ENCODE assay signal across 19 mouse cellular contexts in genomic region chr6:144252191-144252718, GRCm38 (mm10).
DNase-seq lines count a peak whose midpoint lies in the region; ATAC-seq and TF ChIP-seq lines count a peak whose summit lies in the region.
"Had no signal": no experiment of that assay in that cellular context is flagged by ENCODE, and none has a peak within 500 bp of the region (broad histone marks: within the 10 kb centered on the region; RNA-seq: fewer than 3 reads in every experiment).

No protein-coding gene starts in this region.

- H3K4me3 ChIP-seq in forebrain, embryonic 14.5 days (ENCODE audit: low read depth, low read length) = no peak overlapping the region
- H3K4me3 ChIP-seq in midbrain, embryonic 10.5 days = peak overlapping the region; percentile 7; the same call in 1 of the 2 replicates
- H3K4me3 ChIP-seq in neural tube, embryonic 11.5 days (ENCODE audit: low read depth, low read length) = no peak overlapping the region
- H3K4me3 ChIP-seq in liver, postnatal 0 days (ENCODE audit: low read depth, low read length) = no peak overlapping the region
- H3K4me3 ChIP-seq in kidney, embryonic 16.5 days (ENCODE audit: low read length) = no peak overlapping the region
- H3K4me3 ChIP-seq: embryonic facial prominence, embryonic 12.5 days; heart, adult 2 months; lung, embryonic 15.5 days; myocyte had no signal

- no peaks in the 10 kb centered on the region for H3K27me3 ChIP-seq in forebrain, embryonic 14.5 days (replicated peaks; ENCODE audit: control insufficient read depth, insufficient read depth, low read length)
- H3K27me3 ChIP-seq in midbrain, embryonic 10.5 days (ENCODE audit: low read depth, poor library complexity, severe bottlenecking) = peaks cover 50% of the 10 kb centered on the region
- no peaks in the 10 kb centered on the region for H3K27me3 ChIP-seq in neural tube, embryonic 11.5 days (ENCODE audit: control insufficient read depth, insufficient read depth, low read length)
- H3K27me3 ChIP-seq in liver, postnatal 0 days (ENCODE audit: insufficient read depth, low read length) = no peaks in the 10 kb centered on the region
- no peaks in the 10 kb centered on the region for H3K27me3 ChIP-seq in kidney, embryonic 16.5 days (ENCODE audit: insufficient read depth, low read length)
- H3K27me3 ChIP-seq: lung, embryonic 15.5 days had no signal

- TF ChIP-seq CTCF in liver, postnatal 0 days (IDR thresholded peaks at IDR 0.05; ENCODE audit: low read depth) = no peak

- WGBS in forebrain, embryonic 14.5 days = 15% methylated on average over 7 of the region's 7 CpGs
- WGBS in midbrain, embryonic 10.5 days = 44% methylated on average over 7 of the region's 7 CpGs
- WGBS in neural tube, embryonic 11.5 days = 28% methylated on average over 7 of the region's 7 CpGs
- WGBS in liver, postnatal 0 days (ENCODE audit: insufficient replicate concordance) = 79% methylated on average over 7 of the region's 7 CpGs
- 66% methylated on average over 7 of the region's 7 CpGs for WGBS in kidney, embryonic 16.5 days

- H3K9ac ChIP-seq in forebrain, embryonic 14.5 days (ENCODE audit: low read length) = no peak overlapping the region
- H3K9ac ChIP-seq in neural tube, embryonic 11.5 days (ENCODE audit: low read length) = no peak overlapping the region
- H3K9ac ChIP-seq in liver, postnatal 0 days (replicated peaks) = no peak overlapping the region
- no peak overlapping the region for H3K9ac ChIP-seq in kidney, embryonic 16.5 days (replicated peaks; ENCODE audit: low read length)
- H3K9ac ChIP-seq: embryonic facial prominence, embryonic 12.5 days; lung, embryonic 15.5 days had no signal

- DNase-seq in embryo, embryonic 10 days (ENCODE audit: low spot score) = peak; percentile 45
- DNase-seq in embryo, embryonic 11 days = no peak
- DNase-seq in forebrain, embryonic 14.5 days (ENCODE audit: low spot score) = peak; percentile 73
- DNase-seq in midbrain, embryonic 10.5 days (ENCODE audit: low spot score) = peak; percentile 35
- peak; percentile 32 for DNase-seq in neural tube, embryonic 11.5 days (ENCODE audit: low spot score)
- DNase-seq in liver, postnatal 0 days = no peak
- DNase-seq in kidney, adult 18-20 months = no peak
- DNase-seq: adrenal gland, postnatal 25 days; cerebellum, adult 9-11 months; gastrocnemius, postnatal 10 days; heart, adult 2 months; kidney, postnatal 10 days; thymus, adult 2 months had no signal

- no peaks in the 10 kb centered on the region for H3K9me3 ChIP-seq in forebrain, embryonic 14.5 days (replicated peaks; ENCODE audit: control insufficient read depth, low read length)
- H3K9me3 ChIP-seq in midbrain, embryonic 10.5 days (replicated peaks) = no peaks in the 10 kb centered on the region
- no peaks in the 10 kb centered on the region for H3K9me3 ChIP-seq in neural tube, embryonic 11.5 days (ENCODE audit: control insufficient read depth, low read length)
- H3K9me3 ChIP-seq in liver, postnatal 0 days (ENCODE audit: low read length) = no peaks in the 10 kb centered on the region
- no peaks in the 10 kb centered on the region for H3K9me3 ChIP-seq in kidney, embryonic 16.5 days (ENCODE audit: low read length)
- H3K9me3 ChIP-seq: embryonic facial prominence, embryonic 12.5 days; lung, embryonic 15.5 days had no signal

- no peak for TF ChIP-seq EP300 in liver, postnatal 0 days (IDR thresholded peaks at IDR 0.05; ENCODE audit: low read depth)

- H3K36me3 ChIP-seq in forebrain, embryonic 14.5 days (ENCODE audit: control insufficient read depth, insufficient read depth, low read length) = no peaks in the 10 kb centered on the region
- no peaks in the 10 kb centered on the region for H3K36me3 ChIP-seq in midbrain, embryonic 10.5 days
- H3K36me3 ChIP-seq in neural tube, embryonic 11.5 days (ENCODE audit: control insufficient read depth, insufficient read depth, low read length) = no peaks in the 10 kb centered on the region
- H3K36me3 ChIP-seq in liver, postnatal 0 days (replicated peaks; ENCODE audit: insufficient read depth, low read length) = no peaks in the 10 kb centered on the region
- no peaks in the 10 kb centered on the region for H3K36me3 ChIP-seq in kidney, embryonic 16.5 days (ENCODE audit: insufficient read depth, low read length)
- H3K36me3 ChIP-seq: embryonic facial prominence, embryonic 12.5 days; lung, embryonic 15.5 days had no signal

- H3K4me2 ChIP-seq in forebrain, embryonic 14.5 days (ENCODE audit: low read length) = 0 out of 2 replicates have a peak overlapping the region, but pooled peaks have one; percentile 15
- H3K4me2 ChIP-seq in neural tube, embryonic 11.5 days (ENCODE audit: low read depth) = no peak overlapping the region
- H3K4me2 ChIP-seq in liver, postnatal 0 days (ENCODE audit: low read depth, low read length) = no peak overlapping the region
- no peak overlapping the region for H3K4me2 ChIP-seq in kidney, embryonic 16.5 days (replicated peaks; ENCODE audit: low read depth, low read length)
- H3K4me2 ChIP-seq: embryonic facial prominence, embryonic 12.5 days; liver, embryonic 11.5 days; lung, embryonic 15.5 days had no signal

- ATAC-seq in forebrain, embryonic 14.5 days = peak; percentile 48; the same call in 1 of the 2 replicates
- ATAC-seq in neural tube, embryonic 11.5 days (ENCODE audit: insufficient read depth, low FRiP score, low TSS enrichment) = 0 out of 2 replicates have a peak, but pooled peaks have one; percentile 8
- no peak for ATAC-seq in liver, postnatal 0 days
- ATAC-seq in kidney, embryonic 16.5 days (ENCODE audit: low FRiP score, low TSS enrichment) = no peak
- ATAC-seq: inflammation-experienced regulatory T-cells, adult 6 months had no signal

- peaks cover 25% of the 10 kb centered on the region for H3K4me1 ChIP-seq in forebrain, embryonic 14.5 days (ENCODE audit: control insufficient read depth, insufficient read depth, low read length)
- H3K4me1 ChIP-seq in midbrain, embryonic 10.5 days = peaks cover 49% of the 10 kb centered on the region
- peaks cover 10% of the 10 kb centered on the region; the same call in 1 of the 2 replicates for H3K4me1 ChIP-seq in neural tube, embryonic 11.5 days (ENCODE audit: control insufficient read depth, insufficient read depth, low read length)
- H3K4me1 ChIP-seq in liver, postnatal 0 days (ENCODE audit: insufficient read depth) = no peaks in the 10 kb centered on the region; the same call in 1 of the 2 replicates
- no peaks in the 10 kb centered on the region for H3K4me1 ChIP-seq in kidney, embryonic 16.5 days (ENCODE audit: insufficient read depth, low read length)
- H3K4me1 ChIP-seq: lung, embryonic 15.5 days had no signal

- H3K27ac ChIP-seq in forebrain, embryonic 14.5 days (ENCODE audit: low read depth, low read length) = peak overlapping the region; percentile 74
- H3K27ac ChIP-seq in midbrain, embryonic 10.5 days (replicated peaks) = peak overlapping the region; percentile 89
- H3K27ac ChIP-seq in neural tube, embryonic 11.5 days (ENCODE audit: low read depth, low read length) = 0 out of 2 replicates have a peak overlapping the region, but pooled peaks have one; percentile 35
- no peak overlapping the region for H3K27ac ChIP-seq in liver, postnatal 0 days (ENCODE audit: low read depth)
- H3K27ac ChIP-seq in kidney, embryonic 16.5 days (ENCODE audit: low read length) = no peak overlapping the region
- H3K27ac ChIP-seq: embryonic facial prominence, embryonic 12.5 days; heart, adult 2 months; lung, embryonic 15.5 days had no signal

Comparison
In these comparisons a context has a peak if more than half of its experiments do, and no peak if none do; other contexts are left out.
1. DNase-seq: peak in embryo, embryonic 10 days (single experiment), forebrain, embryonic 14.5 days (single experiment), midbrain, embryonic 10.5 days (single experiment) and neural tube, embryonic 11.5 days (single experiment); none in embryo, embryonic 11 days (single experiment), liver, postnatal 0 days (single experiment) and kidney, adult 18-20 months (single experiment).
2. ATAC-seq: peak in forebrain, embryonic 14.5 days (single experiment) and neural tube, embryonic 11.5 days (single experiment); none in liver, postnatal 0 days (single experiment) and kidney, embryonic 16.5 days (single experiment).
3. H3K27ac ChIP-seq: peak in forebrain, embryonic 14.5 days (single experiment), midbrain, embryonic 10.5 days (single experiment) and neural tube, embryonic 11.5 days (single experiment); none in liver, postnatal 0 days (single experiment) and kidney, embryonic 16.5 days (single experiment).